Mouse (Mus musculus) hindbrain, embryonic 13.5 days (tissue): ENCODE measurements around the gene Tbck. TPM values are rescaled to one million over a fixed set of nuclear protein-coding genes. Genes with fewer than 3 reads are reported as not detected.

Experiments
- ATAC-seq: fragments of 200-750 bp; cut with Nextera tagmentation; 2 replicates; pipeline ENCODE4 v1.8.0; 2017; ENCODE audit warnings: moderate TSS enrichment; ENCODE audit not compliant: low FRiP score
- H3K27ac ChIP-seq: fragments of 300-500 bp; sonication (generic); 2 replicates; pipeline ENCODE4 v1.5.1; 2015; ENCODE audit warnings: inconsistent platforms, mild to moderate bottlenecking, moderate library complexity
- H3K27me3 ChIP-seq: fragments of 300-500 bp; sonication (generic); 2 replicates; pipeline ENCODE4 v1.6.1; 2015; ENCODE audit warnings: mild to moderate bottlenecking, inconsistent platforms
- H3K36me3 ChIP-seq: fragments of 300-500 bp; sonication (generic); 2 replicates; pipeline ENCODE4 v1.6.1; 2015; ENCODE audit warnings: mild to moderate bottlenecking, inconsistent platforms
- H3K4me1 ChIP-seq: fragments of 300-500 bp; sonication (generic); replicated peaks from 2 replicates; pipeline ENCODE4 v1.6.1; 2015; ENCODE audit warnings: inconsistent platforms
- H3K4me2 ChIP-seq: fragments of 300-500 bp; sonication (generic); 2 replicates; pipeline ENCODE4 v1.6.1; 2015; ENCODE audit warnings: inconsistent platforms, mild to moderate bottlenecking, moderate library complexity
- H3K4me3 ChIP-seq: fragments of 300-500 bp; sonication (generic); 2 replicates; pipeline ENCODE4 v1.5.1; 2015; ENCODE audit warnings: mild to moderate bottlenecking, inconsistent platforms
- H3K9ac ChIP-seq: fragments of 300-500 bp; sonication (generic); 2 replicates; pipeline ENCODE4 v1.6.1; 2015; ENCODE audit warnings: mild to moderate bottlenecking, inconsistent platforms
- H3K9me3 ChIP-seq: fragments of 300-500 bp; sonication (generic); 2 replicates; pipeline ENCODE4 v1.6.1; 2016; ENCODE audit warnings: inconsistent platforms
- WGBS: fragments of 180-500 bp; shearing (Covaris S2); methylation state at CpG from one replicate; pipeline ENCODE4 v1.1.7; 2015; 5-methylcytosine and 5-hydroxymethylcytosine counted together
- polyA plus RNA-seq: library from polyadenylated mRNA; unstranded; fragments of >200 nt; fragmentation: Nextera tagmentation; extraction: Ambion mirVana; gene quantifications from 2 replicates; pipeline ENCODE4 v1.2.1, GENCODE M21; 2015

Tbck gene
- polyA plus RNA-seq, 1 experiment from 2014 or later, result 33.3 TPM

DNA sequence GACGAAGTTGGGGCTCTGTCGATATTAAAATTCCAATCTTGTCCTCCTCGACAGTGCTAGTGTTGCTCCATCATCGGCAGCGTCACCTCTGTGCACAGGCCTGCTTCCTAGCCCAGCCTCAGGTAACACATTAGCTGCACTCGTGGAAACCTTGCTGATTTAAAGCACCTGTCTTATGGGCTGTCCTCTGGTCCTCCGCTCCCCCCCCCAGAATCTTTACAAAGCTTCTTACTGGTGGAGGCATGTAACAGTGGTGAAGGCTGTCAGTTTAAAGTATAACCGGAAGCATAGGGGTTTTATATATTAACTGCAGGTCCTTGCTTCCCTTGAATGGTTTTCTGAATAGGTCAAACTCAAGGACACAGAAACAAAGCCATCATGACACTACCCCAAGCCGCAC lies 199.3 kb downstream of the Tbck start:
- H3K27ac ChIP-seq, result no peak overlapping the region
- 87% methylated on average over 9 of the region's 9 CpGs for WGBS
- no peaks in the 10 kb centered on the region for H3K27me3 ChIP-seq
- ATAC-seq, result no peak
- no peak overlapping the region for H3K4me3 ChIP-seq
- peaks cover 6% of the 10 kb centered on the region for H3K4me1 ChIP-seq
- no peaks in the 10 kb centered on the region for H3K9me3 ChIP-seq
- H3K9ac ChIP-seq, result no peak overlapping the region
- H3K4me2 ChIP-seq, result no peak overlapping the region
- H3K36me3 ChIP-seq, result no peaks in the 10 kb centered on the region

DNA sequence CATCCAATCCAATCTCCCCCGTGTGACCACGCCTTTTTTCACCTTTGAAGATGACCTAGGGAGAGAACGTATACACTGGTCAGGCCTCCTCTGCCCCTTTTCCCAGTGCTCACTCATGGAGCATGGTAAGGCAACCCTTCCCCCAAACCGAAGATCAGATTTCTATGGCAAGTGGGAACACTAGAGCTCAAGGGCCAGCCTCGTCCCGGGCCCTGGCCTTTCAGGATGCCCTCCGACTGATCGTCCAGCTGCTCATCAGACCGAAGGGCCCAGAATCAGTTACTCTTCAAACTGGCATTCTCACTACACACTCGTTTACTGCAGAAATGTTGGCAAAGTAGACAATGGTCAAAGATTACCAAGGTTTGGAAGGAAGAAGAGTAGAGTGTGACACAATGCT lies 200.5 kb downstream of the Tbck start:
- no peak overlapping the region for H3K27ac ChIP-seq
- H3K9me3 ChIP-seq, result no peaks in the 10 kb centered on the region
- H3K36me3 ChIP-seq, result no peaks in the 10 kb centered on the region
- no peak overlapping the region for H3K4me3 ChIP-seq
- no peak overlapping the region for H3K4me2 ChIP-seq
- WGBS, result 85% methylated on average over 10 of the region's 10 CpGs
- H3K27me3 ChIP-seq, result no peaks in the 10 kb centered on the region
- no peak for ATAC-seq
- H3K4me1 ChIP-seq, result peaks cover 6% of the 10 kb centered on the region
- H3K9ac ChIP-seq, result no peak overlapping the region

DNA sequence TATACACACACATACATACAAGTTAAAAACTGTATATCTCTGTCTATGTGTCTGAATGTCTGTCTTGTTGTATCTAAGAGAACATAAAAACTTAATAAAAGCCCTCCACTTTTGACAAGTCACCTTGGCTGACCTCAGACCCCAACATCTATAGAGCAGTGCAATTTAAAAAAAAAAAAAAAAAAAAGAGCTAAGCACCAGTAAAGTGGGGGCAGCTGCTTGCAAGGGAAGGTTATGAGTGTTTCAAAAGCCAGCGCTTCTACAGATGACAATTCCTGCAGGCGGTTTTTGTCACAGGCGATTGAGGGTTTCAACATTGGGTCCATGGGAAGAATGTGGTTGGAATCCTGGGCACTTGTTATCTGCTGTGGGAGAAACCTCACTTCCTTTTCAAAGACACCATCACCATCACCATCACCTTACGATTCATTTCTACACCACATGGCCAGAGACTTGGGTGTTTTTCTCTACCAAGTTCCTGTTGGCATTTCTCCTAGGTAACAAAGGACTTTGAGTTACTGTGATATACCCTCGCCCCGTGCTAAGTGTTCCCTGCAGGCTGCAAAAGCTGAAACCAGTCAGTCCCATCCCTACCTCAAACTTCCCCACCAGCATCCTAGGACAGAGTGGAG lies 202.6 kb downstream of the Tbck start:
- Histone ChIP-seq H3K9ac (no peak overlapping the region), H3K27me3 (no peaks in the 10 kb centered on the region), H3K4me2 (no peak overlapping the region), H3K4me1 (no peaks in the 10 kb centered on the region), H3K27ac (no peak overlapping the region), H3K4me3 (no peak overlapping the region), H3K36me3 (no peaks in the 10 kb centered on the region), H3K9me3 (no peaks in the 10 kb centered on the region)
- ATAC-seq, result no peak
- 92% methylated on average over 6 of the region's 6 CpGs for WGBS

DNA sequence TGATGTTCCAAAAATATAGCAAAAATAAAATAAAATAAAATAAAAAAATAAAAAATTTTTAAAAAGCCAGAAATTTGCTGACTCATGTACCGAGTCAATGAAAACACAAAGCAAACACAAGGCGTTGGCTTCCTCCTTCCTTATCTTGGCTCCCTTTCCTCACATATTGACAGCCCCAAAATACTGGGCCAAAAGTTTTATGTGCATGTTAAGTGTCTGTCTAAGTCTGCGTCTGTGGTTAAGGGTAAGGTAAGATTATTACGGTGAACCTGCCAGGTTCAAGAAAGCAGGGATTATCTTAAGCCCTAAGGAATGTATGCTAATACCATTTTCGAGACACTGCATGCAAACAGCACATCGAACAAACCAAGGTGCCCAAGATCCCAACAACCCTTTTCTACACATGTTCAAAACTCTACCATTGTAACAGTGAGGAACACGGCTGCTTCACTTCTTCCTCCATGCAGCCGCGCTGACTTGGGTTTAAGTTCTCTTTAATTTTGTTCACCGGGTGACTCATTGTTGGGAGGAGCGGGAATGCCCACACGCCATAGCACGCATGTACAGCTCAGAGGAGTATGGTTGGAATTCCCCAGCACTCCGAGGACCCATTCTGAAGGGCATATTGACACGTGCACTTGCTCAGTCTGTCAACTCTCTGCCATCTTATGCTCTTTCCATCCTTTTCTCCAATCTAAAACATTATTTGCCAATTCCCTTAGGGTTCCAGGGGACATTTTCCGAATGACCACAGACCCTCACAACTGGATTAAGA lies 203.3 kb downstream of the Tbck start:
- ATAC-seq, result no peak
- H3K4me1 ChIP-seq, result no peaks in the 10 kb centered on the region
- H3K27me3 ChIP-seq, result no peaks in the 10 kb centered on the region
- no peaks in the 10 kb centered on the region for H3K9me3 ChIP-seq
- WGBS, result 96% methylated on average over 16 of the region's 16 CpGs
- no peak overlapping the region for H3K27ac ChIP-seq
- H3K4me3 ChIP-seq, result no peak overlapping the region
- H3K4me2 ChIP-seq, result no peak overlapping the region
- H3K36me3 ChIP-seq, result no peaks in the 10 kb centered on the region
- H3K9ac ChIP-seq, result no peak overlapping the region

Other genes starting within 250 kb of the Tbck start
- not detected in 2 replicates for gene Gimd1, start 54.3 kb upstream of the Tbck start, polyA plus RNA-seq
- gene Aimp1, start 226 bp downstream of the Tbck start, polyA plus RNA-seq, result 58.1 and 61.1 TPM in 2 replicates